In genomic region chr8:121850821-121851470, GRCm38 (mm10) we compare ENCODE assay signal across 8 mouse cellular contexts. TPM values are rescaled to one million over a fixed set of nuclear protein-coding genes. Genes with fewer than 3 reads are reported as not detected.
DNase-seq lines count a peak whose midpoint lies in the region; TF ChIP-seq lines count a peak whose summit lies in the region.

No protein-coding gene starts in this region.

- peak; percentile 99 for TF ChIP-seq CTCF in gastrocnemius, adult 2 months (IDR thresholded peaks at IDR 0.05)

- H3K9me3 ChIP-seq in megakaryocyte, embryonic 14.5 days, result peaks cover 17% of the 10 kb centered on the region

- H3K4me3 ChIP-seq in gastrocnemius, adult 2 months, result peak overlapping the region; percentile 59
- H3K4me3 ChIP-seq in megakaryocyte, embryonic 14.5 days (replicated peaks), result peak overlapping the region; percentile 90

- intact Hi-C loops in gastrocnemius, adult 2 months (cut with DNase I), result loop anchor here (1.0 kb wide), 2 partner anchors 58 to 74 kb away; no protein-coding TSS in a partner anchor

- peak; percentile 97 for DNase-seq in WW6 (ENCODE audit: low read depth, low spot score)
- peak; percentile 99 to 100 for DNase-seq in cerebellum, postnatal 4 days (ENCODE audit: low spot score in 2 of 2)
- DNase-seq in gastrocnemius, adult 2 months, result peak; percentile 97
- peak; percentile 94 for DNase-seq in hindlimb bud, embryonic 11.5 days (ENCODE audit: extremely low spot score, low read depth, low spot score)
- DNase-seq in left cerebral cortex, adult 8-10 months (ENCODE audit: low spot score in 2 of 2), result peak; percentile 88 to 97
- peak; percentile 95 to 98 for DNase-seq in right cerebral cortex, postnatal 10 days (ENCODE audit: low spot score in 2 of 2)
- peak; percentile 98 for DNase-seq in urinary bladder, postnatal 25 days (ENCODE audit: low spot score)

- peaks cover 51% of the 10 kb centered on the region for H3K4me1 ChIP-seq in megakaryocyte, embryonic 14.5 days

- peaks cover 8% of the 10 kb centered on the region for H3K27me3 ChIP-seq in megakaryocyte, embryonic 14.5 days (replicated peaks)

- peak overlapping the region; percentile 68 for H3K27ac ChIP-seq in gastrocnemius, adult 2 months

- H3K36me3 ChIP-seq in megakaryocyte, embryonic 14.5 days (replicated peaks; ENCODE audit: low read length), result peaks cover 13% of the 10 kb centered on the region

RNA-seq across cellular contexts. Expression of gene Klhdc4, which starts 21.6 kb away (rescaled TPM):
- 10 to 100 TPM; 10.1 to 13.7 TPM for total RNA-seq in gastrocnemius, adult 2 months (2021)
- 10 to 100 TPM; 28.9 to 35.0 (median 32.2) TPM for total RNA-seq in left cerebral cortex, adult 8-10 months (2022)
- 4.1 and 37.8 TPM in 2 replicates for polyA plus RNA-seq in megakaryocyte, embryonic 14.5 days (2012; ENCODE audit: insufficient read depth, low replicate concordance)

RNA-seq across cellular contexts. Expression of gene Slc7a5, which starts 56.5 kb away (rescaled TPM):
- 1 to 10 TPM; 1.0 to 1.3 TPM for total RNA-seq in gastrocnemius, adult 2 months (2021)
- total RNA-seq in left cerebral cortex, adult 8-10 months (2022), result 10 to 100 TPM; 57.0 to 73.5 (median 61.5) TPM
- 77.3 and 236 TPM in 2 replicates for polyA plus RNA-seq in megakaryocyte, embryonic 14.5 days (2012; ENCODE audit: insufficient read depth, low replicate concordance)

Comparison
In these comparisons a context has a peak if more than half of its experiments do, and no peak if none do; other contexts are left out.
1. Peak in every context shown above with its lines: DNase-seq, H3K4me3 ChIP-seq and H3K27ac ChIP-seq.
2. RNA of gene Slc7a5, which starts 56.5 kb away (total RNA-seq): 57.0 to 73.5 TPM in left cerebral cortex, adult 8-10 months; 1.0 to 1.3 TPM in gastrocnemius, adult 2 months; every median in the first group is over 10 times any median in the second.